Mouse (Mus musculus): Measurements from ENCODE around the gene Tmem108. TPM values are rescaled to one million over a fixed set of nuclear protein-coding genes. Genes with fewer than 3 reads are reported as not detected.
A peak's percentile ranks its signal among the peaks of the same experiment; 100 is the strongest.

Gene Tmem108
- polyA plus RNA-seq, 1 experiment = 28.2 TPM

GRCm38 (mm10) chr9:103702452-103702851 is 59.2 kb downstream of the Tmem108 start:
- TF ChIP-seq POLR2A (IDR thresholded peaks at IDR 0.05; ENCODE audit: borderline replicate concordance, extremely low read depth, insufficient read depth, insufficient read length, poor library complexity, severe bottlenecking) = no peak
- TF ChIP-seq CTCF (IDR thresholded peaks at IDR 0.05; ENCODE audit: borderline replicate concordance, extremely low read depth, insufficient read depth, insufficient read length) = peak; percentile 33; the same call in 1 of the 2 replicates
- no peak for DNase-seq (ENCODE audit: low read depth)

- TF ChIP-seq CTCF (IDR thresholded peaks at IDR 0.05; ENCODE audit: borderline replicate concordance, extremely low read depth, insufficient read depth, insufficient read length) = no peak
- no peak for TF ChIP-seq POLR2A (IDR thresholded peaks at IDR 0.05; ENCODE audit: borderline replicate concordance, extremely low read depth, insufficient read depth, insufficient read length, poor library complexity, severe bottlenecking)
Measured at GRCm38 (mm10) chr9:103701448-103701847, 60.2 kb downstream of the Tmem108 start.

GRCm38 (mm10) chr9:103700240-103700639 is 61.4 kb downstream of the Tmem108 start:
- TF ChIP-seq CTCF (IDR thresholded peaks at IDR 0.05; ENCODE audit: borderline replicate concordance, extremely low read depth, insufficient read depth, insufficient read length) (no peak), POLR2A (IDR thresholded peaks at IDR 0.05; ENCODE audit: borderline replicate concordance, extremely low read depth, insufficient read depth, insufficient read length, poor library complexity, severe bottlenecking) (no peak)
- DNase-seq (ENCODE audit: low read depth) = no peak

More at GRCm38 (mm10) chr9:103701448-103701847, 60.2 kb downstream of the Tmem108 start:
- DNase-seq (ENCODE audit: low read depth) = no peak

- TF ChIP-seq POLR2A (IDR thresholded peaks at IDR 0.05; ENCODE audit: borderline replicate concordance, extremely low read depth, insufficient read depth, insufficient read length, poor library complexity, severe bottlenecking) = no peak
- no peak for TF ChIP-seq CTCF (IDR thresholded peaks at IDR 0.05; ENCODE audit: borderline replicate concordance, extremely low read depth, insufficient read depth, insufficient read length)
- DNase-seq (ENCODE audit: low read depth) = peak; percentile 85
Measured at GRCm38 (mm10) chr9:103696967-103697366, 64.7 kb downstream of the Tmem108 start.

GRCm38 (mm10) chr9:103693826-103694225 is 67.8 kb downstream of the Tmem108 start:
- TF ChIP-seq POLR2A (IDR thresholded peaks at IDR 0.05; ENCODE audit: borderline replicate concordance, extremely low read depth, insufficient read depth, insufficient read length, poor library complexity, severe bottlenecking) (no peak), CTCF (IDR thresholded peaks at IDR 0.05; ENCODE audit: borderline replicate concordance, extremely low read depth, insufficient read depth, insufficient read length) (no peak)
- no peak for DNase-seq (ENCODE audit: low read depth)

- TF ChIP-seq CTCF (IDR thresholded peaks at IDR 0.05; ENCODE audit: borderline replicate concordance, extremely low read depth, insufficient read depth, insufficient read length) (no peak), POLR2A (IDR thresholded peaks at IDR 0.05; ENCODE audit: borderline replicate concordance, extremely low read depth, insufficient read depth, insufficient read length, poor library complexity, severe bottlenecking) (no peak)
- DNase-seq (ENCODE audit: low read depth) = peak; percentile 82
Measured at GRCm38 (mm10) chr9:103692699-103693098, 68.9 kb downstream of the Tmem108 start.

GRCm38 (mm10) chr9:103691847-103692246 is 69.8 kb downstream of the Tmem108 start:
- TF ChIP-seq CTCF (IDR thresholded peaks at IDR 0.05; ENCODE audit: borderline replicate concordance, extremely low read depth, insufficient read depth, insufficient read length) (no peak), POLR2A (IDR thresholded peaks at IDR 0.05; ENCODE audit: borderline replicate concordance, extremely low read depth, insufficient read depth, insufficient read length, poor library complexity, severe bottlenecking) (no peak)
- peak; percentile 33 for DNase-seq (ENCODE audit: low read depth)

GRCm38 (mm10) chr9:103690446-103690845 is 71.2 kb downstream of the Tmem108 start:
- DNase-seq (ENCODE audit: low read depth) = no peak
- TF ChIP-seq POLR2A (IDR thresholded peaks at IDR 0.05; ENCODE audit: borderline replicate concordance, extremely low read depth, insufficient read depth, insufficient read length, poor library complexity, severe bottlenecking) = no peak
- no peak for TF ChIP-seq CTCF (IDR thresholded peaks at IDR 0.05; ENCODE audit: borderline replicate concordance, extremely low read depth, insufficient read depth, insufficient read length)

GRCm38 (mm10) chr9:103689697-103690096 is 71.9 kb downstream of the Tmem108 start:
- TF ChIP-seq POLR2A (IDR thresholded peaks at IDR 0.05; ENCODE audit: borderline replicate concordance, extremely low read depth, insufficient read depth, insufficient read length, poor library complexity, severe bottlenecking) = no peak
- TF ChIP-seq CTCF (IDR thresholded peaks at IDR 0.05; ENCODE audit: borderline replicate concordance, extremely low read depth, insufficient read depth, insufficient read length) = no peak
- DNase-seq (ENCODE audit: low read depth) = no peak

- TF ChIP-seq CTCF (IDR thresholded peaks at IDR 0.05; ENCODE audit: borderline replicate concordance, extremely low read depth, insufficient read depth, insufficient read length) (no peak), POLR2A (IDR thresholded peaks at IDR 0.05; ENCODE audit: borderline replicate concordance, extremely low read depth, insufficient read depth, insufficient read length, poor library complexity, severe bottlenecking) (no peak)
- DNase-seq (ENCODE audit: low read depth) = no peak
Measured at GRCm38 (mm10) chr9:103689006-103689405, 72.6 kb downstream of the Tmem108 start.

- TF ChIP-seq CTCF (IDR thresholded peaks at IDR 0.05; ENCODE audit: borderline replicate concordance, extremely low read depth, insufficient read depth, insufficient read length) (no peak), POLR2A (IDR thresholded peaks at IDR 0.05; ENCODE audit: borderline replicate concordance, extremely low read depth, insufficient read depth, insufficient read length, poor library complexity, severe bottlenecking) (no peak)
Measured at GRCm38 (mm10) chr9:103687130-103687529, 74.5 kb downstream of the Tmem108 start.

GRCm38 (mm10) chr9:103681741-103682330 is 79.8 kb downstream of the Tmem108 start:
- TF ChIP-seq CTCF (IDR thresholded peaks at IDR 0.05; ENCODE audit: borderline replicate concordance, extremely low read depth, insufficient read depth, insufficient read length) = no peak
- TF ChIP-seq POLR2A (IDR thresholded peaks at IDR 0.05; ENCODE audit: borderline replicate concordance, extremely low read depth, insufficient read depth, insufficient read length, poor library complexity, severe bottlenecking) = no peak
- no peak for DNase-seq (ENCODE audit: low read depth)

More at GRCm38 (mm10) chr9:103687130-103687529, 74.5 kb downstream of the Tmem108 start:
- DNase-seq (ENCODE audit: low read depth) = peak; percentile 94

Data from brain, embryonic 14.5 days (tissue).